Mouse (Mus musculus) spleen, adult 2 months (tissue): ENCODE measurements around the gene Myt1l.

ENCODE experiments used
- CTCF ChIP-seq: fragments of 200-500 bp; IDR thresholded peaks from 2 replicates; pipeline ENCODE4 v1.5.1; 2011; ENCODE audit warnings: mild to moderate bottlenecking, inconsistent platforms; ENCODE audit not compliant: insufficient read depth, insufficient read length, insufficient replicate concordance; ENCODE audit errors: extremely low read depth
- POLR2A ChIP-seq: fragments of 200-500 bp; IDR thresholded peaks from 2 replicates; pipeline ENCODE4 v1.6.1; 2011; ENCODE audit warnings: low read depth, low read length, inconsistent platforms

- TF ChIP-seq CTCF (no peak), POLR2A (no peak)
These were observed 9.7 kb downstream of the Myt1l start for GRCm38 (mm10) chr12:29537916-29538315.
